Mouse (Mus musculus) MEL (cell line): ENCODE measurements around the gene Cep350.

ENCODE experiments used
- CTCF ChIP-seq, 3 experiments: IDR thresholded peaks in 2 of 3; conservative IDR thresholded peaks in 1 of 3; 2 replicates each; pipeline ENCODE4 v1.5.1; 2011 to 2012; ENCODE audit warnings: low read length in 3 of 3, low read depth in 2 of 3, mild to moderate bottlenecking in 2 of 3, improper control_type of control experiment in 1 of 3, inconsistent platforms in 1 of 3, mixed read lengths in 1 of 3, moderate library complexity in 1 of 3; ENCODE audit not compliant: control insufficient read depth in 1 of 3, insufficient read depth in 1 of 3, poor library complexity in 1 of 3, severe bottlenecking in 1 of 3
- EP300 ChIP-seq, 2 experiments: IDR thresholded peaks; 2 replicates each; pipeline ENCODE4 v1.6.1; 2011; ENCODE audit warnings: improper control_type of control experiment in 2 of 2, low read length in 2 of 2, low read depth in 1 of 2, mild to moderate bottlenecking in 1 of 2
- MAX ChIP-seq: IDR thresholded peaks from 2 replicates; pipeline ENCODE4 v1.6.1; 2011; ENCODE audit warnings: low read length, improper control_type of control experiment
- MAZ ChIP-seq: IDR thresholded peaks from 2 replicates; pipeline ENCODE4 v1.6.1; 2012; ENCODE audit warnings: low read depth, mild to moderate bottlenecking, inconsistent platforms, low read length, improper control_type of control experiment
- NRF1 ChIP-seq: IDR thresholded peaks from 2 replicates; pipeline ENCODE4 v1.6.1; 2014; ENCODE audit warnings: low read depth, mild to moderate bottlenecking, inconsistent platforms, low read length, improper control_type of control experiment, moderate library complexity; ENCODE audit not compliant: poor library complexity, insufficient read depth, severe bottlenecking
- POLR2A ChIP-seq, 2 experiments: IDR thresholded peaks; 2 replicates each; pipeline ENCODE4 v1.6.1; 2011 to 2012; ENCODE audit warnings: low read length in 2 of 2, mild to moderate bottlenecking in 2 of 2, control low read depth in 1 of 2, improper control_type of control experiment in 1 of 2, low read depth in 1 of 2, moderate library complexity in 1 of 2; ENCODE audit not compliant: control insufficient read depth in 1 of 2, insufficient read depth in 1 of 2, poor library complexity in 1 of 2
- TCF12 ChIP-seq: IDR thresholded peaks from 2 replicates; pipeline ENCODE4 v1.6.1; 2014; ENCODE audit warnings: low read depth, mild to moderate bottlenecking, inconsistent platforms, low read length, improper control_type of control experiment, moderate library complexity
- UBTF ChIP-seq: IDR thresholded peaks from 2 replicates; pipeline ENCODE4 v1.6.1; 2012; ENCODE audit warnings: low read depth, mild to moderate bottlenecking, inconsistent platforms, low read length, improper control_type of control experiment, moderate library complexity, borderline replicate concordance; ENCODE audit not compliant: insufficient read depth
- USF1 ChIP-seq: IDR thresholded peaks from 2 replicates; pipeline ENCODE4 v1.6.1; 2014; ENCODE audit warnings: low read depth, mild to moderate bottlenecking, inconsistent platforms, low read length, improper control_type of control experiment, moderate library complexity
- USF2 ChIP-seq, 2 experiments: IDR thresholded peaks; 2 replicates each; pipeline ENCODE4 v1.6.1; 2011 to 2012; ENCODE audit warnings: improper control_type of control experiment in 2 of 2, low read length in 2 of 2, borderline replicate concordance in 1 of 2, inconsistent platforms in 1 of 2, low read depth in 1 of 2, mild to moderate bottlenecking in 1 of 2; ENCODE audit not compliant: insufficient read depth in 1 of 2
- ZC3H11A ChIP-seq: IDR thresholded peaks from 2 replicates; pipeline ENCODE4 v1.6.1; 2012; ENCODE audit warnings: low read depth, mild to moderate bottlenecking, inconsistent platforms, low read length, improper control_type of control experiment
- ZNF384 ChIP-seq: IDR thresholded peaks from 2 replicates; pipeline ENCODE4 v1.6.1; 2012; ENCODE audit warnings: low read depth, mild to moderate bottlenecking, inconsistent platforms, low read length, improper control_type of control experiment

DNA sequence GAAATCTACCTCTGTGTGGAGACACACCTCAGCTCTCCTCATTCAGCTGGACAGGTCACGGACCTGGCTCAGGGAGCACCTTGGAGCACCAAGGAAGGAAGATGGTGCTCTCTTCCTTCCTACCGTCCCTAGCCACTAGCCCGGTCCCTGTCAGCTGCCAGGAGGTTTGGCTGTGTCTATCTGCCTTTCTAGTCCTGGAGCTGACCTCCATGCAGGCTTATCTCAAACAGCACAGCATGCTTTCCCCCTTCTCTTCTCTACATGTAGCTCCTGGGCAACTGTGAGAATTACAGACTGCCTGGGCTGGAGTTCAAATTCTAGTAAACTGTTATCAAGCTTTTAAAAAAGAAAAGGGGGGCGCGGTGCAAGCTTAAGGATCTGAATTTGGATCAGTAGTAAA is 120.0 kb downstream of the Cep350 start:
- no peak for TF ChIP-seq NRF1
- no peak for TF ChIP-seq CTCF (IDR thresholded peaks at IDR 0.05 in 2 of 3, conservative IDR thresholded peaks at IDR 0.05 in 1 of 3; ENCODE audit: control insufficient read depth in 1 of 3, insufficient read depth in 1 of 3, low read depth in 2 of 3, low read length in 3 of 3, poor library complexity in 1 of 3, severe bottlenecking in 1 of 3)
- TF ChIP-seq EP300 (IDR thresholded peaks at IDR 0.05; ENCODE audit: low read depth in 1 of 2, low read length in 2 of 2), result no peak
- no peak for TF ChIP-seq MAZ
- no peak for TF ChIP-seq TCF12
- no peak for TF ChIP-seq UBTF
- no peak for TF ChIP-seq POLR2A (IDR thresholded peaks at IDR 0.05; ENCODE audit: control insufficient read depth in 1 of 2, insufficient read depth in 1 of 2, low read depth in 1 of 2, low read length in 2 of 2, poor library complexity in 1 of 2)
- TF ChIP-seq ZNF384, result no peak
- no peak for TF ChIP-seq ZC3H11A
- TF ChIP-seq MAX, result no peak
- TF ChIP-seq USF1, result no peak
- TF ChIP-seq USF2 (IDR thresholded peaks at IDR 0.05; ENCODE audit: borderline replicate concordance in 1 of 2, insufficient read depth in 1 of 2, low read depth in 1 of 2, low read length in 2 of 2), result no peak
